Mouse (Mus musculus) midbrain, embryonic 16.5 days (tissue): ENCODE results near the gene Cabp7. TPM values are rescaled to one million over a fixed set of nuclear protein-coding genes. Genes with fewer than 3 reads are reported as not detected.
"Not testable (repeated sequence)": the region's sequence is repeated elsewhere in the genome, so short reads cannot be mapped to it uniquely, and the experiment has no call there.

Source experiments
- ATAC-seq: fragments of 200-750 bp; cut with Nextera tagmentation; 2 replicates; pipeline ENCODE4 v1.8.0; 2017; ENCODE audit warnings: moderate TSS enrichment
- H3K27ac ChIP-seq: fragments of 300-500 bp; sonication (generic); 2 replicates; pipeline ENCODE4 v1.5.1; 2014; ENCODE audit warnings: mild to moderate bottlenecking, low read length, mixed read lengths
- H3K27me3 ChIP-seq: fragments of 300-500 bp; sonication (generic); 2 replicates; pipeline ENCODE4 v1.6.1; 2014; ENCODE audit warnings: low read depth, low read length, mixed read lengths; ENCODE audit not compliant: control insufficient read depth, insufficient read depth
- H3K36me3 ChIP-seq: fragments of 300-500 bp; sonication (generic); 2 replicates; pipeline ENCODE4 v1.6.1; 2014; ENCODE audit warnings: mild to moderate bottlenecking, low read length, moderate library complexity, mixed read lengths; ENCODE audit not compliant: control insufficient read depth, insufficient read depth
- H3K4me1 ChIP-seq: fragments of 300-500 bp; sonication (generic); 2 replicates; pipeline ENCODE4 v1.6.1; 2014; ENCODE audit warnings: mild to moderate bottlenecking, low read length, mixed read lengths; ENCODE audit not compliant: control insufficient read depth, insufficient read depth
- H3K4me2 ChIP-seq: fragments of 300-500 bp; sonication (generic); 2 replicates; pipeline ENCODE4 v1.6.1; 2014; ENCODE audit warnings: mild to moderate bottlenecking, low read length, mixed read lengths
- H3K4me3 ChIP-seq: fragments of 300-500 bp; sonication (generic); 2 replicates; pipeline ENCODE4 v1.5.1; 2014; ENCODE audit warnings: low read depth, mild to moderate bottlenecking, low read length, moderate library complexity, mixed read lengths
- H3K9ac ChIP-seq: fragments of 300-500 bp; sonication (generic); 2 replicates; pipeline ENCODE4 v1.6.1; 2014; ENCODE audit warnings: low read depth, low read length, mixed read lengths
- H3K9me3 ChIP-seq: fragments of 300-500 bp; sonication (generic); replicated peaks from 2 replicates; pipeline ENCODE4 v1.6.1; 2014; ENCODE audit warnings: mild to moderate bottlenecking, low read length, mixed read lengths; ENCODE audit not compliant: control insufficient read depth, poor library complexity, severe bottlenecking
- WGBS: fragments of 180-500 bp; shearing (Covaris S2); extraction: QIAGEN DNeasy Blood & Tissue Kit; methylation state at CpG from one replicate; pipeline ENCODE4 v1.1.7; 2014; 5-methylcytosine and 5-hydroxymethylcytosine counted together
- polyA plus RNA-seq: library from polyadenylated mRNA; unstranded; fragments of >200 nt; fragmentation: Nextera tagmentation; extraction: Ambion mirVana; gene quantifications from 2 replicates; pipeline ENCODE4 v1.2.1, GENCODE M21; 2015

The Cabp7 gene
- polyA plus RNA-seq, 1 experiment from 2014 or later: 1.2 TPM

DNA sequence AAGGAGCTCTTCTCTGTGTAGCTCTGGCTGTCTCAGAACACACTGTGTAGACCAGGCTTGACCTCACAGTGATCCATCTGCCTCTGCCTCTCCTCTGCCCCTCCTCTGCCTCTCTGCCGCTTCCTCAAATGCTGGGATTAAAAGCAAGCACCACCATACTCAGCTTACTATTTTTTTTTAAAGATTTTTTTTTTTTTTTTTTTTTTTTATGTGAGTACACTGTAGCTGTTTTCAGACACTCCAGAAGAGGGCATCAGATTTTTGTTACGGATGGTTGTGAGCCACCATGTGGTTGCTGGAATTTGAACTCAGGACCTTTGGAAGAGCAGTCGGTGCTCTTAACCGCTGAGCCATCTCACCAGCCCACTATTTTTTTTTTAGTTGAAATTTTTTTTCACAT lies 36.4 kb downstream of the Cabp7 start:
- WGBS: 92% methylated on average over 4 of the region's 4 CpGs
- ATAC-seq, H3K4me3 ChIP-seq, H3K4me1 ChIP-seq, H3K27me3 ChIP-seq, H3K4me2 ChIP-seq, H3K9me3 ChIP-seq, H3K27ac ChIP-seq, H3K36me3 ChIP-seq, H3K9ac ChIP-seq: not testable (repeated sequence)

DNA sequence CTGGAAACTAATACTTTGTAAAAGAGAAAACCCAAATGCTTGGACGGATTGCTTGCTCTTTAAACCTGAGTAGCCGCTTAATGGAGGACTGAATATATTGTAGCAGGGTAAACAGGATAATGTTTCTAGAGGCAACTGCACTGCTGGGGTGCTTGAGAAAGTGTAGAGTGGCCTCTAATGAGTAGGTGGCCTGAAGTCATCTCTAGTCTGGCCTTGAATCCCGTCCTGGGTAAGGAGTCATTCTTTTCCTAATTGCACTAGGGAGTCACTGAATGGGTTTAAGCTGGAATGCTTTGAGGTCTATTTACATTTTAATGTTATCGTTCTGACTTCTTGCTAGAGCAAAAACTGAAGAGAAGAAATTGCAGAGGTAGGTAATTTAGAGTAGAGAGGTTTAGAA lies 41.4 kb downstream of the Cabp7 start:
- H3K9me3 ChIP-seq: no peaks in the 10 kb centered on the region
- ATAC-seq: no peak
- H3K4me2 ChIP-seq: peak overlapping the region; percentile 90
- no peaks in the 10 kb centered on the region for H3K27me3 ChIP-seq
- peak overlapping the region; percentile 91 for H3K4me3 ChIP-seq
- peak overlapping the region; percentile 70 for H3K9ac ChIP-seq
- whole genome bisulfite sequencing: 10% methylated on average over 4 of the region's 4 CpGs
- no peak overlapping the region for H3K27ac ChIP-seq
- H3K36me3 ChIP-seq: peaks cover 4% of the 10 kb centered on the region
- peaks cover 15% of the 10 kb centered on the region for H3K4me1 ChIP-seq

DNA sequence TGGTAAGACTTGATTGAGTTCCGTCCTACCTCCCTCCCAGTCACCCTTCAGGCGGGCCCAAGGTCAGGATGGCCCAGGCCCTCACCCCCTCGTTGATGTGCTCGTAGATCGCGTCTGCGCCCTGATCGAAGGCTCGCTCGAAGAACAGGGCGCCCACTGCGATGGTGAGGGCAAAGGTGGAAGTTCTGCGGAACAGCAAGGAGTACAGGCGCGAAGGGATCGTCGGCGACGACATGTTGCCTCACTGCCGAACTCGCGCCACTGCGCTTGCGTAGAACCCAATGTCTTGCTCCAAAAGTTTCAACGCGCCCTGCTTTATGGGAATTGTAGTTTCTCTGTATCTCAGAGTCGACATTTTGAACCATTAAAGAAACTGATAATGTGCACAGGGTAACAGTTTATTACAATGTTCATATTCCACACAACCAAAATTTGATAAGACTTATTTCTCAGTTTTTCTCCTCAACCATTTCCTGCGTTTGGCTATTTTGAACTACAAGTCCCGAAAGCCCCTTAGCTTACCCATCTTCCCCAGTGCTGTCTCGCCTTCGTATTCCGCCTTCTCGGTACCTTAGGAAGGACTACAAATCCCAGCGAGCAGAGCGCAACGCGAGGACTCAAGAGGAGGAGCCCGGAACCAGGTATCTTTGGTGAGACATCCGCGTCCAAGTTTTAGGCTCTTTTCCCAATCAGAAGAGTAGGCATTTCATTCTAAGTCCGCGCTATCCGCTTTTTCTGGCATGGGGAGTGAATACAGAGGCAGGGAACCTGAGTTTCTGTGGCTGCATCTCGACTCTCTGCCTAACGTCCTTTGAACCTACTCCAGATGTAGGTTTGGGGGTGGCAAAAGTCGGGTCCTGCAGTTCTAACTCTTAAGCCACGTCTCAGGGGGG lies 42.3 kb downstream of the Cabp7 start, which contains the start of the genes Uqcr10 and Zmat5:
Uqcr10 (minus strand) TSS at position 271 of the 893 bp plus-strand sequence.
Zmat5 (plus strand) TSS at position 607 of the 893 bp plus-strand sequence.
- H3K9me3 ChIP-seq: no peaks in the 10 kb centered on the region

DNA sequence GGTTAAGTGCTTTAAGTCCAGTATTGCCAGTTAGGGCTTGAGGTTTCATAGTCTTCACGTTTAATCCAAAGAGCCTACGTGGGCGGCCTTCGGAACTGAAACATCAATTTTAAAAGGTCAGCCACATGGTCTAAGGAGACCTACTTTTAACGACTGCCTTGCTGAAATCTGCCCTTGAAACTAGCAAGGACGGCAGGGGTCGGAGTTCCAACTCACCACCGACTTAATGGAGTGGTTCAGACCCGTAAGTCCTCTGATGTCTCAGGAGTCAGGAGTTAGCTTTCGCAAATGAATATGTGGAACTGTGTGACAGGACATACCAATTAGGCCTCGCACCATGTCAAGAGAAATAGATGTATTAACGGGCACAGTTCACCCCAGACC lies 42.9 kb downstream of the Cabp7 start:
- Histone ChIP-seq H3K4me3 (peak overlapping the region; percentile 91), H3K9ac (peak overlapping the region; percentile 70), H3K27me3 (no peaks in the 10 kb centered on the region), H3K27ac (peak overlapping the region; percentile 83), H3K4me2 (peak overlapping the region; percentile 90), H3K36me3 (peaks cover 4% of the 10 kb centered on the region), H3K9me3 (no peaks in the 10 kb centered on the region), H3K4me1 (peaks cover 15% of the 10 kb centered on the region)
- 7% methylated on average over 12 of the region's 12 CpGs for WGBS
- no peak; the same call in 1 of the 2 replicates for ATAC-seq

More for the DNA sequence above, 42.3 kb downstream of the Cabp7 start, which contains the start of the genes Uqcr10 and Zmat5:
- ATAC-seq: peak; percentile 99
- H3K9ac ChIP-seq: peak within 1 kb of the TSS; percentile 70
- no peaks in the 10 kb centered on the region for H3K27me3 ChIP-seq
- H3K36me3 ChIP-seq: peaks cover 4% of the 10 kb centered on the region
- peak within 1 kb of the TSS; percentile 83 for H3K27ac ChIP-seq
- WGBS: under 1% methylated on average over 47 of the region's 47 CpGs
- peaks cover 15% of the 10 kb centered on the region for H3K4me1 ChIP-seq
- peak within 1 kb of the TSS; percentile 90 for H3K4me2 ChIP-seq
- peak within 1 kb of the TSS; percentile 91 for H3K4me3 ChIP-seq

DNA sequence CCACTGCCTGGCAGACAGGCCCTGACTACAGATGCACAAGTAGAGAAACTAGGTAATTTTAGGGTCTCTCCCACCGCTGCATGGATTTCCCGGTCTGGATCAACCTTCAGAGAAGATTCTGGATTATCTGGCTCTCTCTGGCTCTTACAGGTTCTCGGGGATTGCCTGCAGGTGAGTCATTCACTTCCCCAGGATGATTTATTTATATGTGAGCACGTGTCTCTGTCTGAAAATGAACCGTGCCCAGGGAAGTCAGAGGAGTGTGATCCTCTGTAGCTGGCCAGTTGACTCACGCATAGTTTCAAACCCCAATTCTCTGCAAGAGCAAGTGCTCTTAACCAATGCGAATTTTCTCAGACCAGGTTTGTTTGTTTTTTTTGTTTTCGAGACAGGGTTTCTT lies 45.9 kb downstream of the Cabp7 start:
- Histone ChIP-seq H3K9ac (no peak overlapping the region), H3K4me2 (no peak overlapping the region), H3K9me3 (no peaks in the 10 kb centered on the region), H3K36me3 (peaks cover 4% of the 10 kb centered on the region), H3K27me3 (no peaks in the 10 kb centered on the region), H3K4me1 (peaks cover 15% of the 10 kb centered on the region), H3K4me3 (no peak overlapping the region), H3K27ac (no peak overlapping the region)
- no peak for ATAC-seq
- 92% methylated on average over 8 of the region's 8 CpGs for WGBS

DNA sequence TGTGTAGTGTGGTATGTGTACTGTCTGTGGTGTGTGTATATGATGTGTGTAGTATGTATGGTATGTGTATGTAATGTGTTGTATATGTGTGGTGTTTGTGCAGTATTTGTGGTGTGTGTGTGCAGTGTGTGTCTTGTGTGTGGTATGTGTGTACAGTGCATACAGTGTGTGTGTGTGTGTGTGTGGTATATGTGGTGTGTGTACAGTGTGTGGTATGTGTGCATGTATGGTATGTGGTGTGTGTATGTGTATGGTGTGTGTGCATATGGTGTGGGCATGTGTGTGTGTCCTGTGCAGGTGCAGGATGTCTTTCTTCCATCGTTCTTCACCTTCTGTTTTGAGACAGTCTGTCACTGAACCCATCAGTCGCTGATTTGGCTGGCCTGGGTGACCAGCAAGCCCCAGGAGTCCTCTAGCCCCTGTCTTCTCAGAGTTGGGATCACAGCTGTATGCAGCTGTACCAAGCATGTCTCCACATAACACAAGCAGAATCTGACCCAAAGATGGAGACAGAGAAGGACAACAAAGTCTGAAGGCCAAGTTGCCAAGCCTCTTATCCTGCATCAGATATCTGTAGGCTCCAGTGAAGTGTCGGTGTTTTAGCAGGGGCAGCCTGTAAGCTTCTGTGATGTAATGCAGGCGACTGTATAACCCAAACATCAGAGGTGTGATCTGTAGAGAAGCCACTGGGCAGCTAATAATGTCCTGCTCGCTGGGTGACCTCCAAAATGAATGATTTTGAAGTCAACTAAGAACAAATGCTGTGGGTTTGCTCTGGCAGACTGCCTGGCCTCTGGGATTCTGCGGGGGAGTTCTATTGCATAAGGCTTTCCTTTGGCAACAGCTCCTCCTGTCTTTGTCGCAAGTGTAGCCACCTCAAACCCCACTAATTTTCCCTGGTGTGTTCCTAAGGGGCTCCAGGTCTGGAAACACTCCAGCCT lies 49.3 kb downstream of the Cabp7 start:
- ATAC-seq: no peak
- Histone ChIP-seq H3K4me3 (no peak overlapping the region), H3K9ac (no peak overlapping the region), H3K27ac (no peak overlapping the region), H3K4me1 (no peaks in the 10 kb centered on the region), H3K27me3 (no peaks in the 10 kb centered on the region), H3K36me3 (peaks cover 4% of the 10 kb centered on the region), H3K9me3 (no peaks in the 10 kb centered on the region), H3K4me2 (no peak overlapping the region)
- WGBS: 57% methylated on average over 7 of the region's 7 CpGs

DNA sequence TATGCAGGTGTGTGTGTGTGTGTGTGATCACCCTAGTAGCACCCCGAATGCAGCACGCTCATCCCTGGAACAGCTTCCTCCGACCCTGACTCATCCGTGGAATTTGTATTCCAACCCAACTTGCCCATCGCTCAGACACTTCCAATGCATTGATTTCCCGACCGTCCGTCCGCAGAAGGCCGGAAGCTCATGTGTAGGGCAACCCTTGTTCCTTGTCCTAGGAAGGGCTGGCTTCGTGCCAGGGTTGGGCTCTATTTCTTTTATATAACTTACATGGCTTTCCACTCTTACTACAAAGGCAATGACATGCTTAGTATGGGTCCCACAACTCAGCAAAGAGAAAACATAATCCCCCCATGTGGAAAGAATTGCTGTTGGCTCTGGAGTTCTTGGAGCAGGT lies 54.4 kb downstream of the Cabp7 start:
- WGBS: 78% methylated on average over 11 of the region's 11 CpGs

DNA sequence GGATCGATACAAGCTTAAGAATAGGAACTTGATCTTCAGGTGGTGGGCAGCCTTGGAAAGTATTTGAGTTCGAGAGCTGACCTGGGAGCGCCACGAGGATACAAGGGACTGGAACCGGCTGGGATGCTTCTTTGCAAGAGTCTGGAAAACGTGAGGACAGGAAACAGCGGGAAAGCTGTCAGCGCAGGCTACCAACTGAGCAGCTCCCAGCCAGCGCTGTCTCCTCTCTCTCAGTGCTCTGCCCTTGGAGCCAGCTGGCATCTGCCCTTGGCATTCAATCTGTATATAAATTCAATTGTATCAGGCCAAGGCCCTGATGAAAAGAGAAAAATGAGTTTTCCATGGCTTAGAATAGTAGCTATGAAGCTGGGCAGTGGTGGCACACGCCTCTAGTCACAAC lies 55.4 kb downstream of the Cabp7 start:
- WGBS: 67% methylated on average over 10 of the region's 10 CpGs
- H3K36me3 ChIP-seq: no peaks in the 10 kb centered on the region
- H3K4me3 ChIP-seq: no peak overlapping the region
- H3K27me3 ChIP-seq: no peaks in the 10 kb centered on the region
- ATAC-seq: no peak
- no peak overlapping the region for H3K4me2 ChIP-seq
- no peaks in the 10 kb centered on the region for H3K9me3 ChIP-seq
- no peak overlapping the region for H3K27ac ChIP-seq
- H3K9ac ChIP-seq: 0 out of 2 replicates have a peak overlapping the region, but pooled peaks have one; percentile 6
- no peaks in the 10 kb centered on the region for H3K4me1 ChIP-seq

More for the DNA sequence above, 54.4 kb downstream of the Cabp7 start:
- no peak overlapping the region for H3K9ac ChIP-seq
- H3K4me2 ChIP-seq: no peak overlapping the region
- H3K4me3 ChIP-seq: no peak overlapping the region
- no peak overlapping the region for H3K27ac ChIP-seq
- H3K36me3 ChIP-seq: no peaks in the 10 kb centered on the region
- H3K4me1 ChIP-seq: no peaks in the 10 kb centered on the region
- H3K27me3 ChIP-seq: no peaks in the 10 kb centered on the region
- ATAC-seq: no peak
- no peaks in the 10 kb centered on the region for H3K9me3 ChIP-seq
